Mouse (Mus musculus) testis, postnatal 10 days (tissue): ENCODE data around the gene Sel1l.
A peak's percentile ranks its signal among the peaks of the same experiment; 100 is the strongest.

Experiments
- DNase-seq: peaks from one replicate; pipeline ENCODE4 v3.0.0; 2021; ENCODE audit warnings: low spot score

The Sel1l gene

GRCm38 (mm10) chr12:91779004-91779365 lies 70.0 kb downstream of the Sel1l start:
- peak; percentile 87 for DNase-seq

GRCm38 (mm10) chr12:91778211-91779003 lies 70.5 kb downstream of the Sel1l start:
- DNase-seq, result peak; percentile 77

DNA sequence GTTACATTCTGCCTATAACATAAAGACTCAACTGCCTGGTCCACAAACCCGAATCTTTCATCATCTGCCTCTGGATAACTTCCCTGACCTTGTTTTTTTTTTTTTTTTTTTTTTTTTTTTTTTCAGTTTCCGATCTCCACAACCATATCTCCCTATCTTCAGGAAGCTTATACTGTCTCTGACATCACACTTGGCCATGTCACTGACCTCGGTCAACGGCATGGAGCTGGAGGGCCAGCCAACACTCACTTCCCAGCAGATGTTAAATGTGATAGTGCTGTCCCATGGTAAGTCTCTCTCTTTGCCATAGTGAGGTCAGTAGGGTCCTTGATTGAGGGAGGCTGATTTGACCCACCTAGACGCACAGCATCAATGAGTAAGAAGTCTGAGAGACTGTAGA lies 72.6 kb downstream of the Sel1l start:
- DNase-seq, result no peak

GRCm38 (mm10) chr12:91774811-91775284 lies 74.1 kb downstream of the Sel1l start:
- DNase-seq, result no peak

DNA sequence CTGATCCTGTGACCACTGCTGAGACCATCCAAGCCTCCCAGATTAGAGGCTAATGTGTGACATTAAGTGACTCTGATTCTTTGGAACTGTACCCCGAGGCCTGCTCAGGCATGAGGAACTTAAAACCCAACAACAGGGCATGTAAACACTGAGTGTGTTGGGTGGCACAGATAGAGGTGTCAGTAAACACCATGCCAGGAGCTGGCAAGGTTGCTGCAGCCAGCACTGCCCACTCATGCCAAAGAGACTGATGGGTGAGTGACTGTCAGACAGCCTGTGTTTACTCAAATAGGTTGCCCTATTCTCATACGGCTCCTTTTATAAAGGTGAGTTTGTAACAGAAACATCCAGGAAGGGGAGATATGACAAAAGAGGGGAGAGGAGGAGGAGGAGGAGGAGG lies 80.1 kb downstream of the Sel1l start:
- DNase-seq, result no peak

- no peak for DNase-seq
Observed at GRCm38 (mm10) chr12:91768176-91768575, 80.8 kb downstream of the Sel1l start.

DNA sequence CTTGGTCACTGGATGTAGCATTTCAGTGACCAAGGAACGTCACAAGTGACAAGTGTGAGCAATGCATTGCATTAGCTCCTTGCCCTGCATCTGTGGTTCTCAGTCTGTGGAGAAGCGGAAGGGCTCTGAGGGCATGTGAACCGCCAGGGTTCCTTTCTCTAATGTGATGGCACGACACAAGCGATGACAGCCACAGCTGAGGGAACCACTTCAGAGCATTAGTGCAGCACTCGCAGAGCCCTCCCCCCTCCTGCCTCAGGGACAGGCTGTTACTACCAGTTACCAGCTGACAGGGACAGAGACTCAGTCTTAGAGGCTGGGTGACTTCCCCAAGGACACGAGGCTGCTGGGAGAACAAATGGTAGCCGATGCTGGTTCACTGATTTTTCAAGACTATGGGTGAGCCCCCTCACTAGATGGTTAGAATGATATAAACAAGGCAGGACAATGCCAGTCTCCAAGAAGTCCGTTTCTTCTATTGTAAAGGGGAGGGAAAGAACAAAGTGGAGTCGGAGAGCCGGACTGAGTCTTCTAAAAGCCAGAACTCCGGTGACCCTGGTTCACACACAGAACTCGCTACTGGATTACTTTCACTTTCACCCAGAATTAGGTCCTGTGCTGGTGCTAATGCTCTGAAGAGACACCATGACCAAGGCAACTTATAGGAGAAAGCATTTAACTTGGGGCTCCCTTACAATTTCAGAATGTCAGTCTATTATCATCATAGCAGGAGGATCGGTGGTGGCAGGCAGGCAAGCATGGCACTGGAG lies 82.4 kb downstream of the Sel1l start:
- no peak for DNase-seq

- no peak for DNase-seq
Observed at GRCm38 (mm10) chr12:91765504-91765903, 83.5 kb downstream of the Sel1l start.

- no peak for DNase-seq
Observed at GRCm38 (mm10) chr12:91765054-91765453, 83.9 kb downstream of the Sel1l start.

DNA sequence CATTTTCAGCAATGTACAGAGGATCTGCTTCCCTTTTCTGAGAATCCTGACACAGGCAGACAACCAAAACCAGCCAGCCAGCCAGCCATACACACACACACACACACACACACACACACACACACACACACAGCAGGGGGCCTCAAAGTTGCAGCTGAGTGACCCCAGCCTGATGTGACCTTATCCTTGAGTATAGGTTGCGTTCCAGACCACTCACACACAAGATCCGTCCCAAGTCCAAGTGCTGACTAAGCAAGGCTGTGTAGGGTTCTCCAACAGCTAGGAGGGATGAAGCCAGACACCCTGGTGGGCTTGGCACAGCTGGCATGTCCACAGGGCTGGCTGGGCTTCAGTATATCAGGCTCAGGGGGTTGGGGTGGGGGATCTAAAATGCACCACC lies 84.5 kb downstream of the Sel1l start:
- DNase-seq, result no peak

- no peak for DNase-seq
Observed at GRCm38 (mm10) chr12:91759836-91760235, 89.1 kb downstream of the Sel1l start.

DNA sequence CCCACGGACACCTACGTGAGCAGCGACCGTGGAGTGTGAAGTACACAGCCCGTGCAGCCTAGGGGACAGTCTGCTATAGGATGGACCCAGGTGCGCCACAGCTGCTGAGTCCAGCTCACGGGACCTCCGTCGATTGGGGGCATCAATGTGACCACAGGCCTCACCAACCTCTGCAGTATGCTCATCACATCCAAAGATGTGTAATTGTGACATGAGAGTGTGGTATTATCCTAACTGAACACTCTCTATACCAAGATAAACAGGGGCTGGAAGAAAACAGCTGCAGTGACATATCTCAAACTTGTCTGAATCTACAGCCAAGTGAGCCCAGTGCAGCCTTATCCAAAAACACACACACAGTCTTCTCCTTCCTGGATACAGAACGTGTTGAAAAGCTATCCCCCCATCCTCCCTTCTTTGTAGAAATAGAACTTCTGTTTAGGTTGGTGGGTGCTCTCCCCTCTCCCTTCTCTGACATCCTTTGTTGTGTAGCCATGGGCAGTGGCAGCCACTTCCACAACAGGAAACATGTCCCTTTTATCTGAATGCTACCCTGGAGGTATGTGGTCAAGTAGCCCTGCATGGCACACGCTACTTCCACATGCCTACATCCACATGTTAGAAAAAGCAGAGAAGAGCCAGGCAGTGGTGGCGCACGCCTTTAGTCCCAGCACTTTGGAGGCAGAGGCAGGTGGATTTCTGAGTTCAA lies 90.9 kb downstream of the Sel1l start:
- no peak for DNase-seq

DNA sequence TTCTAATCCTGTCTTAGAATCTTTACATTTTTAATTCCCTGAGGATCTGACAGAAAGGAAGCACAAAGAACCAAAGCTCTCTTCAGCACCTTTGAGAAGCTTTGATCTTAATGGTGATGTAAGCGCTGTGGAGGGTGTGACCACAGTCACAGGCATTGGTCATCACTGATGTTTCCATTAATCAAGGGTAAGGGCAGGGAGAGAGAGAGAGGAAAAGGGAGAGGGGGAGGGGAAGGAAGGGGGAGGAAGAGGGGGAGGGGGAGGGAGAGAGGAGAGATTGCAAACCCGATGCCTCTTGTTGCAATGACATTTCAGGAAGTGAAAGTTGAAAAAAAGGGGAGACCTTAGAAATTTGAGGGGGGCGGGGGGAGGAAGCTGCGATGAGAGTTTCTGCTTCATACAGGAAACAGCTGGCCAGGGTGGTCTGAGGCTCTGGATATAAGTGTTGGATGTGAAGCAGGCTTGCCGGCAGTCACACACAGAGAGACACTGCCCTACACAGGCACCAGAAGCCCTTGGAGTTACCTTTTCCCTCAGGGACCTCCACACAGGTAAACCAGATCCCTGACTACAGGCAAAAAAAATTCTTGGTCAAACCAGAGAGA lies 92.3 kb downstream of the Sel1l start:
- no peak for DNase-seq
